Mouse (Mus musculus): ENCODE results near the gene Tmsb15l. TPM values are rescaled to one million over a fixed set of nuclear protein-coding genes. Genes with fewer than 3 reads are reported as not detected.

Gene Tmsb15l
- total RNA-seq, 2 experiments from 2014 or later, result not detected

Other genes starting within 250 kb of the Tmsb15l start
- 100 to 1,000 TPM; 128 to 140 TPM for gene Morf4l2, start 233.2 kb downstream of the Tmsb15l start, total RNA-seq (2021)
- not detected for gene Glra4, start 196.7 kb downstream of the Tmsb15l start, total RNA-seq (2021)
- gene Plp1, start 154.2 kb downstream of the Tmsb15l start, total RNA-seq (2021), result 1 to 10 TPM; 4.5 to 4.7 TPM
- under 1 TPM in 1 of 2 experiments, not detected in 1; 0.13 TPM for gene Rab9b, start 108.1 kb downstream of the Tmsb15l start, total RNA-seq (2021)
- not detected for gene H2bfm, start 49.5 kb downstream of the Tmsb15l start, total RNA-seq (2021)
- gene Tmsb15b2, start 1.4 kb downstream of the Tmsb15l start, total RNA-seq (2021), result 1 to 10 TPM; 4.3 to 6.4 TPM
- gene Tmsb15b1, start within 50 bp of the Tmsb15l start, total RNA-seq (2021), result 1 to 10 TPM; 1.6 to 5.3 TPM
- not detected for gene Zcchc18, start 16.3 kb upstream of the Tmsb15l start, total RNA-seq (2021)
- 1 to 10 TPM; 1.2 to 3.2 TPM for gene Slc25a53, start 61.4 kb upstream of the Tmsb15l start, total RNA-seq (2021)
- gene Fam199x, start 72.7 kb upstream of the Tmsb15l start, total RNA-seq (2021), result 1 to 10 TPM; 3.2 to 3.9 TPM
- gene Esx1, start 145.2 kb upstream of the Tmsb15l start, total RNA-seq (2021), result not detected